Mouse (Mus musculus): ENCODE measurements around the gene Kat2a.
"Not testable (repeated sequence)": the region's sequence is repeated elsewhere in the genome, so short reads cannot be mapped to it uniquely, and the experiment has no call there.

The Kat2a gene

DNA sequence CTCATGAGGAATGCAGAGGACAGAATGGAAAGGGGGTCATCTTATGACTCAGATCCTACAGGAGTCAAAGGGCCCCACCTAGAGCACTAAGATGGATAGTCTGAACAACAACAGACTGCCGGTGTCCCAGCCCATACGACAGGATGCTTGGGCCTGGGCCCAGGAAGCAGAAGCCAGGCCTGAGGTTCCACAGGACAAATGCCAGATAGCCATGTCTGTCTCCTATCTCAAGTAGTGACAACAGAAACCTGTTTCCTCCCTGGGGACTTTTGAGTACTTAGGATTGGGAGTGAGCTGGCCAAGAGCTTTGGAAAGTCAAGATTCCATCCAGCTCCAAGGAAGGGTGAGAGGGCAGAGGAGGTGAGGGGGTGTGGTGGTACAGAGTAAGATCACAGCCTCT, 40.3 kb downstream of the Kat2a start:
- no peak for DNase-seq (ENCODE audit: low spot score in 2 of 2)

DNA sequence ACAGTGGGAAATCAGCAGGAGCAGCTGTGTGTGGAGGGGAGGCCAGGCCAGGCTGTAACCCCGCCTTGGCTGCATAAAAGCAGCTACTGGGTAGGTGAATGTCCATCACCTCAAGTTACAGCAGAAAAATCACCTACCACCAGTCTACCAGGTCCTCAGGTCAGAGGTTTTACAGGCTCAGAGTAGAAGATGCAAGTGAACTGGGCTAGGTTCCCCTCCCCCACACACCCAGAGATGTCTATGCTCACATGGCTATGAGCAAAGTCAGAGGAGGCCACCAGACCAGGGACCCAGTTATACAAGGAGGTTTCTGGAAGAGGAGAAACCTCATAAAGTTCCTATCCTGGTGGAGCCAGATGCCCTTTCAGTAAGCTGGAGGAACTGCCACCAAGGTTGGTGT, 41.2 kb downstream of the Kat2a start:
- DNase-seq (ENCODE audit: low spot score in 2 of 2): no peak

DNA sequence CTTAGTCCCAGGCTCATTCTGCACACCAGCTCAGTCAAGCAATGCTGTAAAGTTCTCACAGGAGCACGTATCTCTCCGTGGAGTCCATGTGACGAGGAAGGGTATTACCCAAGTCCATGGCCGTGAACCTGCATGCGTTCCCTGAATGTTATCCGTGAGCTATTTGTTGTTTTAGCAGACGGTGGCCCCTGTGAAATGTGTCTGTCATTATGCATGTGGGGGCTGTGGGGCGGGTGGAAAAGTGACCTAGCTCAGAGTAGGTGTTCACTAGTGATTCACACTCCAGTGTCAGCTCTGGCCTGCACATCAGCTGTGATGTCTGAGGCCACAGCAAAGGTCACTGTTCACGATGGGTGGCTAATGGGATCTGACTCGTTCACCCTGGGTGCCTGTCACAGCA, 52.5 kb downstream of the Kat2a start:
- DNase-seq (ENCODE audit: low spot score in 2 of 2): no peak

DNA sequence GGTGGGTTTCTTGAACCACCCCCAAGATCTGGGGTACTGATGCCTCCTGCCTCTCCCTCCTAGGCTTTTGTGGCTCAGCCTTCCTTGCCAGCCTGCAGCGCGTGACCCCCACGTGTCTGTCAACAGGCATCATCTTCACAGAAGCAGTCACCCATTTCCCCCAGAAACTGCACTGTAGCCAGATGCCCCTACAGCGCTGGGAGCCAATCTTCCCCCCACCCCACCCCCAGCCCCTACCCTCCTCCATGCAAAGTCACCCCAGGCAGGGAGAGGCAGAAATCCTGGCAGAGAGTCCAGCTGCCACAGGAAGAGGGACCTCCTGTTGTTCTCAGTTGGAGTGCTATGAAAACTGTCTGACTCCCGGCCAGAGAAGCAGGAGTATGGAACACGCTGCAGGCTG, 55.8 kb downstream of the Kat2a start:
- DNase-seq (ENCODE audit: low spot score in 2 of 2): no peak

DNA sequence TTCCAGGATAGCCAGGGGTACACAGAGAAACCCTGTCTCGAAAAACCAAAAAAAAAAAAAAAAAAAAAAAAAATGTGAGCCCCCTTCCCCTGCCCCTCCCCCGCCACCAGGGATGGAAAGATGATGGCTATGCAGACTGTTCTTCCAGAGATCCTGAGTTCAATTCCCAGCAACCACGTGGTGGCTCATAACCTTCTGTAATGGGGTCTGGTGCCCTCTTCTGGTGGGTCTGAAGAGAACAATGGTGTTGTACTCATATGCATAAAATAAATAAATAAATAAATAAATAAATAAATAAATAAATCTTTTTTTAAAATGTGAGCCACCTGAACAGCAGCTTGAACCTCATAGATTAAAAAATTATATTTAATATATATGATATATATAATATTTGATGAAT, 56.7 kb downstream of the Kat2a start:
- not testable (repeated sequence) for DNase-seq (ENCODE audit: low spot score in 2 of 2)

All from spleen, postnatal 14 days (tissue).